Mouse (Mus musculus) liver, postnatal 0 days (tissue): ENCODE measurements around the gene Rfx1. TPM values are rescaled to one million over a fixed set of nuclear protein-coding genes. Genes with fewer than 3 reads are reported as not detected.

Experiments used
- ATAC-seq: fragments of 200-750 bp; cut with Nextera tagmentation; 2 replicates; pipeline ENCODE4 v1.8.0; 2017; ENCODE audit warnings: mild to moderate bottlenecking, moderate library complexity
- DNase-seq: peaks from one replicate; pipeline ENCODE4 v3.0.0-alpha.2; 2016
- H3K27ac ChIP-seq: fragments of 300-500 bp; sonication (generic); 2 replicates; pipeline ENCODE4 v1.5.1; 2014; ENCODE audit warnings: antibody characterized with exemption, moderate library complexity, mild to moderate bottlenecking, low read depth
- H3K27me3 ChIP-seq: fragments of 300-500 bp; sonication (generic); 2 replicates; pipeline ENCODE4 v1.6.1; 2014; ENCODE audit warnings: low read length, control low read depth, mixed read lengths; ENCODE audit not compliant: insufficient read depth
- H3K36me3 ChIP-seq: fragments of 300-500 bp; sonication (generic); replicated peaks from 2 replicates; pipeline ENCODE4 v1.6.1; 2014; ENCODE audit warnings: mild to moderate bottlenecking, control low read depth, low read length, moderate library complexity, mixed read lengths; ENCODE audit not compliant: insufficient read depth
- H3K4me1 ChIP-seq: fragments of 300-500 bp; sonication (generic); 2 replicates; pipeline ENCODE4 v1.6.1; 2014; ENCODE audit warnings: antibody characterized with exemption, mild to moderate bottlenecking, control low read depth; ENCODE audit not compliant: insufficient read depth
- H3K4me2 ChIP-seq: fragments of 300-500 bp; sonication (generic); 2 replicates; pipeline ENCODE4 v1.6.1; 2014; ENCODE audit warnings: low read depth, mild to moderate bottlenecking, low read length, moderate library complexity, mixed read lengths
- H3K4me3 ChIP-seq: fragments of 300-500 bp; sonication (generic); 2 replicates; pipeline ENCODE4 v1.5.1; 2014; ENCODE audit warnings: low read depth, low read length
- H3K9ac ChIP-seq: fragments of 300-500 bp; sonication (generic); replicated peaks from 2 replicates; pipeline ENCODE4 v1.6.1; 2014; ENCODE audit warnings: mild to moderate bottlenecking, moderate library complexity
- H3K9me3 ChIP-seq: fragments of 300-500 bp; sonication (generic); 2 replicates; pipeline ENCODE4 v1.6.1; 2016; ENCODE audit warnings: mild to moderate bottlenecking, control low read depth, low read length, mixed read lengths
- CTCF ChIP-seq: sonication (generic); IDR thresholded peaks from 2 replicates; pipeline ENCODE4 v1.5.1; 2016; ENCODE audit warnings: antibody characterized with exemption, low read depth
- EP300 ChIP-seq: IDR thresholded peaks from 2 replicates; pipeline ENCODE4 v1.6.1; 2016; ENCODE audit warnings: antibody characterized with exemption, low read depth, mild to moderate bottlenecking
- WGBS: fragments of 180-500 bp; shearing (Covaris S2); extraction: QIAGEN DNeasy Blood & Tissue Kit; methylation state at CpG from one replicate; pipeline ENCODE4 v1.1.7; 2014; ENCODE audit not compliant: insufficient replicate concordance; 5-methylcytosine and 5-hydroxymethylcytosine counted together
- microRNA counts: library from miRNA; unstranded; fragments of <30 nt; microRNA quantifications from one replicate; lab custom pipeline; 2015
- microRNA-seq: library from miRNA; unstranded; fragments of <30 nt; microRNA quantifications from one replicate; pipeline ENCODE4, GENCODE M21; 2016
- polyA plus RNA-seq: library from polyadenylated mRNA; unstranded; fragments of >200 nt; fragmentation: Nextera tagmentation; extraction: Ambion mirVana; gene quantifications from 2 replicates; pipeline ENCODE4 v1.2.1, GENCODE M21; 2015

The Rfx1 gene
- polyA plus RNA-seq, 1 experiment from 2014 or later = 1.5 TPM

- H3K9me3 ChIP-seq = no peaks in the 10 kb centered on the region
- TF ChIP-seq CTCF = no peak
- no peak for TF ChIP-seq EP300
- H3K36me3 ChIP-seq = peaks cover 28% of the 10 kb centered on the region
- ATAC-seq = no peak
- H3K4me2 ChIP-seq = no peak overlapping the region
- no peaks in the 10 kb centered on the region for H3K27me3 ChIP-seq
- no peak for DNase-seq
- no peak overlapping the region for H3K27ac ChIP-seq
- H3K9ac ChIP-seq = no peak overlapping the region
- H3K4me1 ChIP-seq = no peaks in the 10 kb centered on the region
- WGBS = 59% methylated on average over 8 of the region's 8 CpGs
- no peak overlapping the region for H3K4me3 ChIP-seq
These were observed 65.6 kb downstream of the Rfx1 start for GRCm38 (mm10) chr8:84132225-84132624.

DNA sequence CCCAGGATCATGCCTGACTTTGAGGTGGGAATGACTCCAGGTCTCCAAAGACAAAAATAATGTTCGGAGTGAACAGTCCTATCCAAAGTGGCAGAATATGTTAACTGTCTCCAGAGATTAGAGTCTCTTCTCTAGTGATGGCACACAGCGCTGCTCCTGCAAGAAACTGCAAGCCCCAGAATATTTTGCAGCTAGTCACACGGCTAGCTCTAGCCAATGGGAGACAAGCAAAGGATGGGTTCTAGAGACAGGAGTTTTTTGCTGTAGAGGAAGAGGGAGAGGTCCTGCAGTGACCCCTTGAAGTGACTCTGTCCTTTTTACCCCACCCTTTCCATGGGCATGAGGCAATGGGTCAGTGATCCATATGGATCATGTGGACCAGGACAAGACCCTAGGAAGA, 71.2 kb downstream of the Rfx1 start:
- H3K36me3 ChIP-seq = peaks cover 58% of the 10 kb centered on the region
- no peaks in the 10 kb centered on the region for H3K27me3 ChIP-seq
- H3K4me3 ChIP-seq = no peak overlapping the region
- TF ChIP-seq EP300 (no peak), CTCF (no peak)
- H3K4me1 ChIP-seq = no peaks in the 10 kb centered on the region
- H3K9ac ChIP-seq = no peak overlapping the region
- no peak for ATAC-seq
- H3K4me2 ChIP-seq = no peak overlapping the region
- no peaks in the 10 kb centered on the region for H3K9me3 ChIP-seq
- no peak for DNase-seq
- WGBS = 76% methylated on average over 3 of the region's 3 CpGs
- no peak overlapping the region for H3K27ac ChIP-seq

DNA sequence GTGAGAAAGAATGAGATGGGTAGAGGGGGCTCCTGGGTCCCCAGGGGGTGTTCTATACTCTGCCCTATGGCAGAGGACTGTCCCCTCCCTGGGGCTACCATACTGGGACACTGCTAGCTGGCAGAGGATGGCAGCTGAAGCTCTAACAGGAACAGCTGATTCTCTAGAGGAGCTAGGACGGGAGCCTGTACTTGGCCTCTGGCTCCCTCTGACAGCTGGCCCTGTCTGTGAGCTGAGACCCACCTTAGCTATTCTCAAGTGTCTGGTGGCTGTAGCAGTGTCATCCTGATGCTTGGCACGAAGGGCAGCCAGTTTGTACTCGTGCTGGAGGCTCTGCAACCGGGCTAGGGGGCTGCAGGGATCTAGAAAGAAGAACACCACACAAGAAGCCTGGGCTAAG, 74.2 kb downstream of the Rfx1 start:
- no peaks in the 10 kb centered on the region for H3K4me1 ChIP-seq
- H3K9me3 ChIP-seq = no peaks in the 10 kb centered on the region
- WGBS = 82% methylated on average over 4 of the region's 4 CpGs
- TF ChIP-seq CTCF (no peak), EP300 (no peak)
- DNase-seq (no peak), ATAC-seq (no peak)
- H3K36me3 ChIP-seq = peaks cover 59% of the 10 kb centered on the region
- no peak overlapping the region for H3K4me3 ChIP-seq
- H3K4me2 ChIP-seq = no peak overlapping the region
- H3K9ac ChIP-seq = no peak overlapping the region
- H3K27ac ChIP-seq = no peak overlapping the region
- no peaks in the 10 kb centered on the region for H3K27me3 ChIP-seq

- no peak overlapping the region for H3K27ac ChIP-seq
- no peak for TF ChIP-seq EP300
- TF ChIP-seq CTCF = no peak
- DNase-seq (no peak), ATAC-seq (no peak)
- H3K27me3 ChIP-seq = no peaks in the 10 kb centered on the region
- H3K9me3 ChIP-seq = no peaks in the 10 kb centered on the region
- no peak overlapping the region for H3K4me3 ChIP-seq
- 86% methylated on average over 8 of the region's 8 CpGs for WGBS
- peaks cover 34% of the 10 kb centered on the region for H3K36me3 ChIP-seq
- H3K4me1 ChIP-seq = peaks cover 22% of the 10 kb centered on the region
- H3K9ac ChIP-seq = no peak overlapping the region
- no peak overlapping the region for H3K4me2 ChIP-seq
These were observed 78.1 kb downstream of the Rfx1 start for GRCm38 (mm10) chr8:84144636-84145245.

MicroRNAs within 50 kb of the gene (microRNA counts, 519-probe panel; counts per million panel counts)
- 2,189 counts per million, percentile 18 among the panel's probes with 10 or more counts for microRNA mmu-miR-709 (lab: Ali Mortazavi, UCI)

Small RNA genes lying within 50 kb of the gene (microRNA-seq; reads per million reads assigned to microRNA genes)
- not detected for gene Mir709

Other genes starting within 250 kb of the Rfx1 start
- 0.96 and 1.5 TPM in 2 replicates for gene Adgrl1, start 166.7 kb upstream of the Rfx1 start, polyA plus RNA-seq
- gene Gm10644, start 111.6 kb upstream of the Rfx1 start, polyA plus RNA-seq = 0.14 and 0.29 TPM in 2 replicates
- 50.6 and 55.4 TPM in 2 replicates for gene Asf1b, start 111.3 kb upstream of the Rfx1 start, polyA plus RNA-seq
- 28.2 and 33.9 TPM in 2 replicates for gene Prkaca, start 93.8 kb upstream of the Rfx1 start, polyA plus RNA-seq
- gene Samd1, start 69.2 kb upstream of the Rfx1 start, polyA plus RNA-seq = 3.5 and 3.8 TPM in 2 replicates
- 0.87 and 0.99 TPM in 2 replicates for gene 1700067K01Rik, start 65.3 kb upstream of the Rfx1 start, polyA plus RNA-seq
- gene 2210011C24Rik, start 54.7 kb upstream of the Rfx1 start, polyA plus RNA-seq = 0.40 TPM in 1 of 2 replicates, not detected in the other
- 0.04 TPM in 1 of 2 replicates, not detected in the other for gene Palm3, start 45.4 kb upstream of the Rfx1 start, polyA plus RNA-seq
- gene Il27ra, start 24.2 kb upstream of the Rfx1 start, polyA plus RNA-seq = 0.76 and 0.88 TPM in 2 replicates
- gene Rln3, start 21.8 kb upstream of the Rfx1 start, polyA plus RNA-seq = 0.18 TPM in 1 of 2 replicates, not detected in the other
- 0.36 and 0.41 TPM in 2 replicates for gene Gm10643, start 1.7 kb upstream of the Rfx1 start, polyA plus RNA-seq
- gene Dcaf15, start 37.9 kb downstream of the Rfx1 start, polyA plus RNA-seq = 2.3 and 2.8 TPM in 2 replicates
- gene Podnl1, start 59.2 kb downstream of the Rfx1 start, polyA plus RNA-seq = not detected in 2 replicates
- gene Cc2d1a, start 81.1 kb downstream of the Rfx1 start, polyA plus RNA-seq = 4.4 and 4.5 TPM in 2 replicates
- gene 4930432K21Rik, start 81.2 kb downstream of the Rfx1 start, polyA plus RNA-seq = 0.24 and 0.29 TPM in 2 replicates
- gene Nanos3, start 118.4 kb downstream of the Rfx1 start, polyA plus RNA-seq = 0.34 and 0.79 TPM in 2 replicates
- 1.4 and 1.6 TPM in 2 replicates for gene Zswim4, start 170.2 kb downstream of the Rfx1 start, polyA plus RNA-seq
- gene D8Ertd738e, start 182.9 kb downstream of the Rfx1 start, polyA plus RNA-seq = 189 and 201 TPM in 2 replicates
- 40.9 and 41.9 TPM in 2 replicates for gene Mri1, start 190.5 kb downstream of the Rfx1 start, polyA plus RNA-seq
- 4.7 and 6.5 TPM in 2 replicates for gene Ccdc130, start 203.5 kb downstream of the Rfx1 start, polyA plus RNA-seq